Mouse (Mus musculus) heart, adult 2 months (tissue): ENCODE results near the gene Cerk.

Experiments
- CTCF ChIP-seq: fragments of 200-600 bp; IDR thresholded peaks from 2 replicates; pipeline ENCODE4 v1.8.1; 2022; ENCODE audit warnings: antibody characterized with exemption, mild to moderate bottlenecking, moderate library complexity
- EP300 ChIP-seq: fragments of 200-500 bp; IDR thresholded peaks from 2 replicates; pipeline ENCODE4 v1.6.1; 2011; ENCODE audit warnings: low read depth, low read length, control low read depth; ENCODE audit not compliant: insufficient read depth
- POLR2A ChIP-seq: fragments of 200-500 bp; IDR thresholded peaks from 2 replicates; pipeline ENCODE4 v1.6.1; 2011; ENCODE audit warnings: mild to moderate bottlenecking, low read depth, low read length, control low read depth; ENCODE audit not compliant: insufficient read depth

DNA sequence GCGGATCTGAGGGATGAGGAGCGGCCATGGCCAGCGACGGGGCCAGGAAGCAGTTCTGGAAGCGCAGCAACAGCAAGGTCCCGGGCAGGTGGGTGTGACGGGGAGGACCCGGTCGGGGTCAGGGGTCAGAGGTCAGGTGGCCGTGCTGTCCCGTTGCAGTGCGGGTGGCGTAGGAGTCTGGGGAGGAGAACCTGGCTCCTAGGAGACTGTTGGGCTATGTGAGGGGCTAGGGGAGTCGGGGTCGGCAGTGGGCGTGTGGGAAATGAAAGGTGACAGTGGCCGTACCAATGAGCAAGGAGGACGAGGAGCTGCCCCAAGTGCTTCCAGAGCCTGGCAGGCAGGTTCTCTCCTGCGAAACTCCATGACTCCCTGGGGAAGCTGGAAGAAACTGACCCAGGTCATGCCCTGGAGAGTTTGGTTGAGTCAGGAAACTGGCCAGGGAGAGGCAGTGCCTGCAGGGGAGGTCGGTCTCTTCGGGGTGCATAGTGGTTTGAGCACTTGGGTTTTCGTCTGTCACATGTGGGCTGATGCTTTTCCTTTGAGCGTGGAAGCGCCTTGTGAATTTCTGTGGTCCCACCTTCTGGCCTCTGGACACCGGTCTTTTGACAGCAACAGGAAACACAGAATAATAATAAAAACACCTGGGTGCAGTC is 28.7 kb upstream of the Cerk start:
- TF ChIP-seq CTCF, result no peak
- TF ChIP-seq POLR2A, result 0 out of 2 replicates have a peak, but pooled peaks have one; percentile 11
- no peak for TF ChIP-seq EP300
